Comparison of ENCODE assay signal across 21 mouse cellular contexts in the genomic region with DNA sequence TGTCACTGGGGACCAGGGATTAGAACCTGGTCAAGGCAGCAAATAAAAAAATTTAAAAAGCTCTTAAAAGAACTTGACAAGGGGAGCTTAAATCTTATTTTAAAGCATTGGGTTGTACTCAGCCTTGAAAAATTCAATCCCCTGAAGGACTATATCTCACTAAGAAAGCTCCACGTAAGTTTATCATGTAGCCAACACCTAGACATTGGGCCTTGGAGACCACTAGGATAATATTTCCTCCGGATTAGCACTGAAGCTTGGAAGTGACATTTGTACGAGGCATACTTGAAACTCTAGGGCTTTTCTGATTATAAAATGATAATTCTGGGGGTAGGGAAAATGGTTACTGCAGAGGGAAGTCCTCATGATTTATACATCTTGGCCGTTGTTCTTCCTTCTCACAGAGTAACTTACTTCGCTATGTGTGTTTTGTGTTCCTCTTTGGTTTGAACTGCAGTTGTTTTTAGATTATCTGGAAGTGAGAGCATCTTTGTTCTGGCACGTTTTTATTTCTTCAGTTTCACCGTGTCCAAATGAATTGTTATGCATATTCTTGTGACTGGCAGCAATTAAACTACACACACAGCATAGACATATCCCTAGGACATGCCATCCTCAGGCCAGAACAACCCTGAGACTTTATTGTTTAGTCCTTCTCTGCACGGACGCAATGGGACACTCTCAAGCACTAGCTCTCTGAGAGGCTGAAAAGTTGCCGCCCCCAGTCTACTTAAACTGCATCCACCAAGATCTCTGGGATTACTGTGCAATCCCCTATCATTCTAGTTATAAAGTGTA. TPM values are rescaled to one million over a fixed set of nuclear protein-coding genes. Genes with fewer than 3 reads are reported as not detected.
DNase-seq lines count a peak whose midpoint lies in the region; ATAC-seq and TF ChIP-seq lines count a peak whose summit lies in the region.
"Had no signal": no experiment of that assay in that cellular context is flagged by ENCODE, and none has a peak within 500 bp of the region (broad histone marks: within the 10 kb centered on the region; RNA-seq: fewer than 3 reads in every experiment).

No protein-coding gene starts in this region.

- DNase-seq in kidney, adult 2 months, result no peak
- DNase-seq in kidney, postnatal 10 days, result peak; percentile 19
- no peak for DNase-seq in kidney, postnatal 25 days
- DNase-seq in urinary bladder, postnatal 14 days (ENCODE audit: low spot score), result peak; percentile 9
- no peak for DNase-seq in urinary bladder, postnatal 36 days (ENCODE audit: low spot score in 2 of 2)
- no peak for DNase-seq in cerebellum, adult 18-20 months
- no peak for DNase-seq in right cerebral cortex, adult 18-20 months
- DNase-seq: adrenal gland, postnatal 10 days; cerebellum, adult 11 months; cerebellum, adult 9-10 months; cerebellum, postnatal 25 days; forebrain, postnatal 0 days; gastrocnemius, postnatal 14 days; heart, adult 2 months; heart, postnatal 4 days had no signal

- no peak overlapping the region for H3K4me2 ChIP-seq in kidney, embryonic 14.5 days (replicated peaks; ENCODE audit: low read depth, low read length)
- H3K4me2 ChIP-seq: embryonic facial prominence, embryonic 13.5 days; forebrain, embryonic 13.5 days; heart, embryonic 13.5 days; hindbrain, embryonic 12.5 days had no signal

- H3K27ac ChIP-seq in kidney, embryonic 14.5 days (ENCODE audit: low read depth, low read length), result no peak overlapping the region
- H3K27ac ChIP-seq in kidney, adult 2 months (ENCODE audit: insufficient read depth, low read depth, low read length), result no peak overlapping the region
- H3K27ac ChIP-seq: embryonic facial prominence, embryonic 13.5 days; forebrain, embryonic 13.5 days; heart, adult 2 months; heart, embryonic 13.5 days; hindbrain, embryonic 12.5 days had no signal

- H3K27me3 ChIP-seq in kidney, embryonic 14.5 days (ENCODE audit: control insufficient read depth, insufficient read depth, low read length), result no peaks in the 10 kb centered on the region
- H3K27me3 ChIP-seq in kidney, adult 2 months (replicated peaks; ENCODE audit: control insufficient read depth, insufficient read depth, low read length), result no peaks in the 10 kb centered on the region
- H3K27me3 ChIP-seq: embryonic facial prominence, embryonic 13.5 days; forebrain, embryonic 13.5 days; heart, embryonic 13.5 days; hindbrain, embryonic 12.5 days had no signal

- no peaks in the 10 kb centered on the region for H3K4me1 ChIP-seq in kidney, embryonic 14.5 days (ENCODE audit: control insufficient read depth, insufficient read depth, low read length)
- no peaks in the 10 kb centered on the region for H3K4me1 ChIP-seq in kidney, adult 2 months (ENCODE audit: control insufficient read depth, insufficient read depth, low read length)
- H3K4me1 ChIP-seq: embryonic facial prominence, embryonic 13.5 days; forebrain, embryonic 13.5 days; heart, embryonic 13.5 days; hindbrain, embryonic 12.5 days had no signal

- H3K36me3 ChIP-seq in kidney, embryonic 14.5 days (ENCODE audit: control insufficient read depth, insufficient read depth, low read length), result no peaks in the 10 kb centered on the region
- H3K36me3 ChIP-seq in kidney, adult 2 months (ENCODE audit: control insufficient read depth, insufficient read depth, low read length), result no peaks in the 10 kb centered on the region
- H3K36me3 ChIP-seq: embryonic facial prominence, embryonic 13.5 days; heart, embryonic 13.5 days; hindbrain, embryonic 12.5 days had no signal

- no peak for TF ChIP-seq POLR2A in kidney, adult 2 months (IDR thresholded peaks at IDR 0.05; ENCODE audit: low read depth, low read length)

- 0 out of 2 replicates have a peak, but pooled peaks cover 2% of the 10 kb centered on the region for H3K9me3 ChIP-seq in kidney, embryonic 14.5 days (ENCODE audit: control insufficient read depth, low read length)
- H3K9me3 ChIP-seq: embryonic facial prominence, embryonic 13.5 days; forebrain, embryonic 13.5 days; heart, embryonic 13.5 days; hindbrain, embryonic 12.5 days had no signal

- WGBS in kidney, embryonic 14.5 days, result 58% methylated on average over 10 of the region's 10 CpGs
- WGBS in kidney, adult 2 months, result 65% methylated on average over 10 of the region's 10 CpGs

- ATAC-seq in kidney, embryonic 14.5 days (ENCODE audit: low FRiP score, low TSS enrichment), result peak; percentile 24; the same call in 1 of the 2 replicates
- ATAC-seq: forebrain, embryonic 13.5 days; forebrain, postnatal 0 days had no signal

- no peak overlapping the region for H3K4me3 ChIP-seq in kidney, embryonic 14.5 days (ENCODE audit: low read length)
- no peak overlapping the region for H3K4me3 ChIP-seq in kidney, adult 2 months (ENCODE audit: insufficient read depth, low read depth, low read length)
- H3K4me3 ChIP-seq: embryonic facial prominence, embryonic 13.5 days; forebrain, embryonic 13.5 days; heart, adult 2 months; heart, embryonic 13.5 days; hindbrain, embryonic 12.5 days had no signal

- no peak for TF ChIP-seq CTCF in kidney, adult 2 months (conservative IDR thresholded peaks at IDR 0.05; ENCODE audit: insufficient read depth, insufficient read length, low read depth, low read length)

- H3K9ac ChIP-seq in kidney, embryonic 14.5 days (ENCODE audit: low read depth, low read length), result no peak overlapping the region
- H3K9ac ChIP-seq: embryonic facial prominence, embryonic 13.5 days; forebrain, embryonic 13.5 days; forebrain, postnatal 0 days; heart, embryonic 13.5 days; hindbrain, embryonic 12.5 days had no signal

RNA-seq across cellular contexts. Expression of a gene that starts 11.6 kb away (rescaled TPM):
- 0.10 TPM in 1 of 2 replicates, not detected in the other for polyA plus RNA-seq in kidney, embryonic 14.5 days (2014; fragmentation: Nextera tagmentation; extraction: Ambion mirVana)
- not detected in 2 replicates for polyA plus RNA-seq in kidney, adult 2 months (2012; rRNA removed)
- polyA plus RNA-seq: C2C12; heart, embryonic 13.5 days had no signal

RNA-seq across cellular contexts. Expression of a gene that starts 42.7 kb away (rescaled TPM):
- polyA plus RNA-seq in kidney, embryonic 14.5 days (2014; fragmentation: Nextera tagmentation; extraction: Ambion mirVana), result 31.7 and 36.8 TPM in 2 replicates
- polyA plus RNA-seq in kidney, adult 2 months (2012; rRNA removed), result 6.4 and 8.0 TPM in 2 replicates

Comparison
In these comparisons a context has a peak if more than half of its experiments do, and no peak if none do; other contexts are left out.
1. DNase-seq: peak in kidney, postnatal 10 days (single experiment) and urinary bladder, postnatal 14 days (single experiment); none in kidney, adult 2 months (single experiment), kidney, postnatal 25 days (0 of 2), urinary bladder, postnatal 36 days (0 of 2), cerebellum, adult 18-20 months (0 of 2) and right cerebral cortex, adult 18-20 months (single experiment).